Mouse (Mus musculus) bone marrow, adult 2 months (tissue): Measurements from ENCODE around the gene Fpr1.
"Not testable (repeated sequence)": the region's sequence is repeated elsewhere in the genome, so short reads cannot be mapped to it uniquely, and the experiment has no call there.

Experiments
- CTCF ChIP-seq: fragments of 200-500 bp; IDR thresholded peaks from 2 replicates; pipeline ENCODE4 v1.5.1; 2011; ENCODE audit warnings: low read length, control low read depth; ENCODE audit not compliant: control insufficient read depth, insufficient read depth
- POLR2A ChIP-seq: fragments of 200-500 bp; IDR thresholded peaks from 2 replicates; pipeline ENCODE4 v1.6.1; 2011; ENCODE audit warnings: low read depth, mild to moderate bottlenecking, control low read depth, low read length, borderline replicate concordance; ENCODE audit not compliant: control insufficient read depth

DNA sequence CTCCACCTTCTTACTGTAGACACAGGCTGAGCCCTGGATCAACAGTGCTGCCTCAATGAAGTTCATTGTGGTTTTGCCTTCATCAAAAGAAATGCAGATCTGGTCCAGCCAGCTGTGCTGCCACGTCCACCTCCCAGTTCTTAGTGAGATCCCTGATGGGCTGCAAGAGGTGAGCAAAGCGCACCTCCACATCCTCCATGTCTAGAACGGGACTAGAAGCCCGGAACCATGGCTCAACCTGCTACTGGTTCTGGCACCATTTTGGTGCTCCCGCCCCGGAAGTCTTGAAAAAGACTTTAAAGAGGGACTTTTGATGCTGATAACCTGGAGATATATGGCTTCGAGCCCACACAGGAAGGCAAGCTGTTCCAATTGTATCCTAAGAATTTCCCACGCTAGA, 28.9 kb upstream of the Fpr1 start:
- TF ChIP-seq CTCF, POLR2A: not testable (repeated sequence)
